Mouse (Mus musculus) adrenal gland, adult 2 months (tissue): ENCODE measurements around the gene Srsf1. TPM values are rescaled to one million over a fixed set of nuclear protein-coding genes. Genes with fewer than 3 reads are reported as not detected.

Experiments used
- DNase-seq: peaks from one replicate; pipeline ENCODE4 v3.0.0; 2021
- long read RNA-seq: library from polyadenylated mRNA; stranded (forward); transcript quantifications from one replicate; pipeline ENCODE4 v2.0.0, GENCODE M21; 2021
- polyA plus RNA-seq: library from polyadenylated mRNA; depleted of rRNA; stranded (reverse); fragments of >200 nt; gene quantifications from 2 replicates; pipeline ENCODE4 v1.2.3, GENCODE M21; 2012; rRNA removed
- total RNA-seq, 2 experiments: library from RNA; stranded (reverse); gene quantifications; 2 replicates each; pipeline ENCODE4 v1.2.3; 2021

The Srsf1 gene
- total RNA-seq (100 to 1,000 TPM; 179 to 252 TPM), polyA plus RNA-seq (210 and 224 TPM in 2 replicates)
- long read RNA-seq, full-length matches to known transcripts, result 16 of 42 reads
- long read RNA-seq, partial matches to known transcripts, result 3 of 42 reads
- long read RNA-seq, other reads (novel, unspliced or antisense), result 23 of 42 reads

DNA sequence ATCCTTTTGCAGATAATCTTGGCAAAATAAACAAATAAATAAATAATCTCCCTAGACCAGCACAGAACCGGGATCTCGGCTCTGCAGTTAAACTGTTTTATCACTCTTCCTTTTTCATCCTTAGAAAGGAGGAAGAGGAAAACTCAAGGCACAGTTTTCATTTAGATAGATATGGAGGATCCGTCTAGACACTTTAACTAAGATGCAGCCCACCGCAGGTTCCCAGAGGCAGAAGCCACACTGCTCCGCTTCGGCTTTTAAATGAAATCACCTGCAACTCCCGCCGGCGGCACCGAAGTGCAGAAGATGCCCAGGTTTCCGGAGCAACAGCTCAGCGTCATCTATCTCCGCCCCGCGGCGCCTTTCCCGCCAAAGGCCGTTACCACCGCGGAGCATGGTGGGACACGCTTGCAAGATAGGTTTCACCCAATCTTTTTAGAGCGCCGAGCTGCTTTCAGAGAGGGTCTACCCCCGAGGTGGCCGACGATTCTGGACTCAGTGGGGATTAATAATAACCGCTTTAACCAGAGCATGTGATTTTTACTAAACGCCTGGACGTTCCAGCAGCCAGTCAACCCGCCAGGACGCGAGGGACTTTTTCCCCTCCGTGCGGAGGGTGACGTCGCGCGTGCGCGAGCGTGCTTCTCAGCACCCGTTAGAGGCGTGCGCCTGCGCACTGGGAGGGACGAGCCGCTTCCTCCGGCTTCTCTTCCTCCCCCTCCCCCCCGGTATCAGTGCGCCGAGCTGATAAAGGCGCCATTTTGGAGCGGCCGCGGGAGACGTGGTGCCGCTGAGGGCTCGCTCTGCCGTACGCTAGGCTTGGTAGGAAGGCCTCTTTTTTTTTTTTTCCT, at the start of gene Srsf1:
Gene Srsf1, plus strand, starts transcription at position 430 of the 851 bp plus-strand sequence.
- DNase-seq, result peak; percentile 99

DNA sequence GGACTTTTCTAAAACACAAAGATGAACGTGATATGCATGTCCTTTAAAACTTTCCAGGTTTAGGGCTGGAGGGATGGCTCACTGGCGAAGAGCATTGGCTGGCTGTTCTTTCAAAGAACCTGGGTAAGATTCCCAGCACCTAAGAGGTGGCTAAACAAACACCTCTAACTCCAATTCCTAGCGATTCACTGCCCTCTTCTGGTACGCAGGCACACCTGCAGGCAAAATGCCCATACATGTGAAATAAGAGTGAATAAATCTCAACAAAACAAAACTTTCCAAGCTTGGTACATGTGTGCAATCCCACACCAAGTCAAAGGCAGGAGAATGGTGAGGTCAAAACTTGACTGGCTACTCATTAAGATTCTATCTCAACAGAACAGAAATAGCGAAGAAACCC, 47.4 kb upstream of the Srsf1 start:
- DNase-seq, result no peak

DNA sequence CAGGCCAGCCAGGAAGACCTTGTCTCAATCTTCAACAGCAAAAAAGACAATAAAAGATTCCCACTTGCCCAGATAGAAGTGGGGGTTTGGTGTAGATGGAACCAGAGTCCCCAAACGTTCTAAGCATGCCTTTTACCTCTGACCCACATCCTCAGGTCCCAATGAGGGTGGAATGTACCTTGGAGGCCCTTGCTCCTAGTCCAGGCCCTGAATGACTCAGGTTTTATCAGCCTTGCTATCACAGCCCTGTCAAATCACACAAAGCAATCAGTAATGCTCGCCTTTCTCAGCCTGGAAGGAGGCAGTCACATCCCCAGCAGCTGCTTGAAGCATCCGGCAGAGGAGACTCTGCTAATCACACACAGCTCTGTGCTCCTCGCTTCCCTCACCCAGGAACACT, 44.4 kb upstream of the Srsf1 start:
- no peak for DNase-seq

DNA sequence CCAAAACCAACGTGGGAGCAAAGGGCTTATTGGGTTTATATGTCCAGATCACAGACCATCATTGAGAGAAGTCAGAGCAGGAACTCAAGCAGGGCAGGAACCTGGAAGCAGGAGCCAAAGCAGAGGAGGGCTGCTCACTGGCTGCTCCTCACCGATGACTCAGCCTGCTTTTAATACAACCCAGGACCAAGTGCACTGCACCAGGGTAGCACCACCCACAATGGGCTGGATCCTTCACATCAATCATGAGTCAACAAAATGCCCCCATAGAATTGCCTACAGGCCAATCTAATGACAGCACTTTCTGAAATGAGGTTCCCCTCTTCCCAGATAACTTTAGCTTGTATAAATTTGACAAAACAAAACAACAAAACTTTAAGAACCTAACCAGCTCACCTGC, 43.0 kb upstream of the Srsf1 start:
- DNase-seq, result no peak

DNA sequence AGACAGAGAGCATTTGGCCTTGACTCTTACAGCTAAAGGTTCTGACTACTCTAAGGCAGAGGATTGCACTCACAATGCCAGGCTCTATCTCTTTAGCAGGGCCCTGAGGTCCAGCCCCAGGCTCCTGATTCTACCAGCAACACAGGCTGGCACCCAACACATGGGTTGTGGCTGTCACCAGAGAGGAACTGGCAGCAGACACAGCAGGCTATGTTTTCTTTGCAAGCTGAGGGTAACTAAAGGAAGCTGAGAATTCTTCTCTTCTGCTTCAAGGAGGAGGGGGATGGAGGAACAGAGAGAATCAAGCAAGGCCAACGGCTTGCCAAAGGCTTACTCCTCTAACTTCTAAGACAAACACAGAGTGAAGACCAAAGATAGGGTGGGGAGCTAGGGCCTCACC, 38.5 kb upstream of the Srsf1 start:
- no peak for DNase-seq

DNA sequence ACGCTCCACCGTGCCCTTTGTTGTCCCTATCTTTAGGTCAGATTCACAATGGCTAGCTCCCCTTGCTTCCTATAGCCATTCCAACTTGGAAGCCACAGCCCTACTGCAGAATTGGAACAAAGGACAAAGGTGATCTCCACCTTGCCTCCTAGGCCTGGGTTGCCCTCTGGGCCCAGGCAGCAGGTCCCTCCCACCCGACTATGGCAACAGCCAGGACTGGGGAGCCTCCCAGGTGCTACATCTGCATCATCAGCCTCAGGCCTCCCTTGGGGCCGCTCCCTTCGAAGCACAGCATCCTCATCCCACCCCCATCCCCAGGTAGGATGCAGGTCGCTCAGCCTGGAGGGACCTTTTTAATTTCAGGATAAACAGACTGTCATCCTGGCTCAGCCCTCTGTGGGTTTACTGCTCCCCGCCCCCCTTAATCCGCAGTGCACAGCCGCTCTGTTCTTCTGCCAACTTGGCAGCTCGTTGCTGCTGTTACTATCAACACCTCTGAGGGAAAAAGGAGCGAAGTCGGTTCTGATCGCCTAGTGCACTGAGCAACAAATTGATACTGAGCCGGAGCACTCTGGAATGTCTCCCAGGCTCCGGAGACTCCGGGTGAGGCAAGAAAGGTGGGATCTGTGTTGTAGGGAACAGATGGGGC, 37.5 kb upstream of the Srsf1 start:
- peak; percentile 6 for DNase-seq

DNA sequence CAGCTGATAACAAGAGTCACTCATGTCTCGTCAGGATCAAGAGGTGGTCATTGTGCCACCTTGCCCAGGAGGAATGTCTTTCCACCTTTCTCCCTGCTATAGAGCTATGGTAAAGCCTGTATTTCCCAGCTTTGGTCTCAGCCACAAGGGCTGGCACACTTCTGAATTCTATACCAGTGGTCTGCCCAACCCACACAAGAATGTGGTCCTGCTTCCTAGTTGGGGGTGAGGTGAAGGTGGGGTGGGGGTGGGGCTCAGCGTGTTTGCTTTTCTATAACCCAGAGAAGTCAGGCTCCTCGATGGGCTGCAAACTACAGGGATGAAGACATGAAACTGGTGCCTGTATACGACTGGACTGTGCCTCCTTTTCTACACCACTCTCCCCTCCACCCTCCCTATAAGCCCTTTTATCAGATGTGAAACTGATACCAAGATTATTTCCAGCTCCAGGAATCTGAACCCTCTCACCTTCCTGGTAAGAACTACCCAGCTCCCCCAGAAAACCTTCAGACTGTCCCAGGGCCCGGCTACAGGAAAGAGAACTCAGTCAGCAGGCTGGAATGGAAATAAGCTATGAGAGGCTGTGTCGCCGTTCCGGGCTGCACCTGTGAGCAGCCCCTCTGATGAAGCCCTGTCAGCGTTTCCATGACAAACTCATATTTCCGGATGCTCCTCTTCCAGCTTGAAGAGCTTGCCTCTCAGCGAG, 35.8 kb upstream of the Srsf1 start:
- DNase-seq, result no peak

DNA sequence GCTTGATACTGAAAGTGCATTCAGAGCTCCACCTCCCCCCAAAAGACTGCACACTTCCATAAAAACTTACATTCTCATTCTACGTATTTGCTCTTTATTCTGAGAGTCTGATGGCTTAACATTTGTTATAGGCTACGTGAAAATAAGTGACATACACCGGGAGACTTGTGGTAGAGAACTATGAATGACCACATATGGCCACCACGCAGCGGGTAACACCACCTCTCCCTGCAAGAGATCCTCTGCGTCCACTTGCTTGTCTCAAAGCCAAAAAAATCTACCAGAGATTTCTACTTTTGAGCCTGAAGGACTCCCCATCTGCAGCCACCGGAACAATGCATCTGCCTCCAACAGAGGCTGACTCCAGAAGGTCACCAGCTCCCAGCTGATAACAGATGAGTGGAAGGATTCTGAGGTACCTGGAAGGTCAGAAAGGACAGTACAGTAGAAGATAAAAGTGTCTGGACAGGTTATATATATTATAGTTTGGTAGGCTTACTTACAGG, 35.2 kb upstream of the Srsf1 start:
- no peak for DNase-seq

DNA sequence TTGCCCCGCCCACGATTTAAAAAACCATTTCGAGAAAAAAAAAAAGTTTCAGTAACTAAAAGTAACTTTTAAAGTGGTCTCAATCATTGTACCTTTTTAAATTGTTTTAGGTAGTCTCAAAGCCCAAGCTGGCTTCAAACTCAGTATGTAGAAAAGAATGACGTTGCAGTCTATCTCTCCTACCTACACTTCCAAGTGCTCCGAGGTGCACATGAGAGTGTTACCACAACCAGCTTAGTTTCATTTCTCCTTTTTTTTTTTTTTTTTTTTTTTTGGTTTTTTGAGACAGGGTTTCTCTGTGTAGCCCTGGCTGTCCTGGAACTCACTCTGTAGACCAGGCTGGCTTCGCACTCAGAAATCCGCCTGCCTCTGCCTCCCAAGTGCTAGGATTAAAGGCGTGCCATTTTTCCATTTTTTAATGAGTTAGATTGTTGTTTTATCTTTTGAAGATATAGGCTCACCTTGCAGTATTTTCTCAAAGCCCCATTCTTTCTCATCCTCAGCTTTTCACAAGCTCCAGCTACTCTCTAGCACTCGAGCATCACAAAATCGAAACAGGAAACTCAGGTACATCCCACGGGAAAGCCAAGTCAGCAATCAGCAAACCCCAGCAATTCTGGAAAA, 34.4 kb upstream of the Srsf1 start:
- DNase-seq, result no peak

DNA sequence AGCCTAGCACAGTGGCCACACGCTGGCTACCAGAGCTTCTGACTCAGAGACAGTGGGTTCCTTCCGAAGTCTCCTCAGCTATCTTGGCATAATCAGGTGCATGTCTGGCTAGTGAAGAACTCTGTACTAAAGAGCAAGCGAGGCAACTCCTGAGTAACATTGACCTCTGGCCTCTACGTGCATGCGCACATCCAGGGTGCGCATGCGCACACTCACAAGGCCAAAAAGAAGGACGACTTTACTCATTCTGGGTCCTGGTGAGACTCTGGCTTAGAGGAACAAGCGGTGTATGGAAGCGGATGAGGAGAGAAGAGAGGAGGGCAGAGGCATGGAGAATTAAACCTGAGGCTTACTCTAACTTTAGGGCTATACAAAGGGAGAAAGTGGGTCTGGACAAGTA, 33.5 kb upstream of the Srsf1 start:
- DNase-seq, result no peak

DNA sequence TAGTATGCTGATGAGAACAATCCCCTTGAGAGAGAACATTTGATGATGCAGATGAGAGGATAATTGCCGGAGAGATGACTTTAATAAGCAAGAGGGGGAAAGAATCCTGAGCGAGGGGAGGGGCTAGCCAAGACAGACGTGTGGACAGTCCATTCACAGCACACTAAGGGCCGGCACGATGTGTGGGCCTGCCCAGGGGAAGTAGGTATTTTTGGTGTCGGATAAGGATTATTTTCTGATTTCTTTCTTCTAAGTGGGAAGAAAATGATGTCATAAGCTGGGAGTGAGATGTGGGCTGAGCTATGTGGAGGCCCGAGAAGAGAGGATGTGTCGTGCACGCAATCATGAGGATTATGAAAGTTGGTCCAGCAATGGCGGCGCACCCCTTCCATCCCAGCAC, 32.0 kb upstream of the Srsf1 start:
- DNase-seq, result no peak

DNA sequence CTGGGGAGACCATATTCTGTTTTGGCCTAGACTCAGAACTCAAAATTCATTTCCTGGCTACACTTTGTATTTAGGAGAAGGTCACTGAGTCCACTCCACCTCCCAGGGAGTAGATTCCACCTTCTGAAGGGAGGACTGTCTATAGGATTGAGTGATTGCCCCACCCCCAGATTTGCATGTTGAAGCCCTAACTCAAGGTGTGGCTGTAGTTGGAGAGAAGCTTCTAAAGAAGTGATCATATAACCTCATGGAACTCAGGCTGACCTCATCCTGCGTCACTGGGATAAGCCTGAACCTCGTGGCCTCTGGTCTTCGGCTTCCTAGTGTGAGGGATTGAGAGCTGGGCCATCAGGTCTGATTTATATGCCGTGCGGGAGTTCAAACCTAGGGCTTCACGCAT, 31.4 kb upstream of the Srsf1 start:
- no peak for DNase-seq

DNA sequence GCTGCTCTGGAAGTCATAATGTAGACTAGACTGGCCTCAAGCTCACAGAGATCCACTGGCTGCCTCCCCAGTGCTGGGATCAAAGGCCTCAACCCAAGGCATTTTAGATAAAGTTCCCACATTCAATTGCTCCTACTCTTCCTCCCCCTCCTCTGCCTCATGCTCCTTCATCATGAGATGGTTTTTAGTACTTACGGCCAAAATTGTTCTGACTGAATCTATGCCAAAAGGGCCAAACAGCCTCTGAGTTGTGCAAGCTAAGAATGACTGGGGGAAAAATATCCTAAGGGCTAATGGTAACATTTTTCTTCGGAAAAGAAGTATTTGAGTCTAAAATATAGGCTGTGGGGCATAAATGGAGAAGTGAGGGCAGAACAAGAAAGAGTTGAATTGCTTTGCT, 23.2 kb upstream of the Srsf1 start:
- no peak for DNase-seq

DNA sequence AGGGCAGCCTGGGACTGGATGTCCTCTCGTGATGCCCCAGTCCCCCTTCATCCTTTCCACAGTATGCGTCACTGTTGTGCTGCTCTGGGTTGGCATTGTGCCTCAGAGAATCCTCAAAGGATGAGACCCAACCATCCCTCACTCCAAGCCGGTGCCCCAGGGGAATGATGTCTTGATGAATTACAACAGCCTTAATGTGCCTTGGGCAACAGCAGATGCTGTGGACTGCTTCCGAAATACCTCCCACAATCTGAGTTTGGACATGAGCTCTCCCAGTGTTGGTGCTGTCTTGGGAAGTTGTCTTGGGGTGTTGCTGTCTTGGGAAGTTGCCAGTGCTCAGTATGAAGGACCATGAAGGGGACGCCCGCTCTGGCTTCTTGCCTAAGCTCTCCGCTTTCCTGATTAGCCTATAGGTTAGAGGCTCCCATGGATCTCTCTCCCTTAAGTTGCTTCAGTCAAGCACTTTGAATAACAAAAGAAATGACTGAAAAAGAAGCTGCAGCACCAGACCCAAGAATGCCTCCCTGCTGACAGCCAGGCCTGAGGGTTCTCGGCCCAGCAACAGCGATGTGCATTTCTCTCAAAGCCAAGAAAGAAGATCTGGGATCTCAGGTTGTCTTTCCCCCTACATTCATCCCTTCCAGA, 19.7 kb upstream of the Srsf1 start:
- no peak for DNase-seq

DNA sequence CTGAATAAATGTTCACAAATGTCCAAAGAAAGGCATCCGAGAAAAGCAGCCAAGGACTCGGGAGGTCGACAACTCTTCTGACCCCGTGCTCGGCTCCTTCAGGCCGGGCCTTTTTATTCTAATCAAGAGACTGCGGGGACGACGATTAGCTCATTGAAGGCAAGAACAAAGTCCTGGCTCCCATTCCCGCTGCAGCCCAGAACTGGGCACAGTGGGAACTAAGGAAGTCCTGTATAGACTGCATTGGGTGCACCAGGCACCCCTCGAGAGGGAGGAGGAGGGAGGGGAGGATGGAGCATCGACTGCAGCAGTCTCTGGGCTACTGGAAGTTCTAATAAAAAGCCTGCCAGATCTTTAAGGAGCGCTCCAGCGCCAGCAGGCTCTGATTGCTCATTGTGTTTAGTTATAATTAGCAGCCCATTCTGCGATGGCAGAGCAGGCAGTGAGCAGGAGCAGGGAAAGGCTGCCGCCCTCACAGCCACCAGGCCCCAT, 18.9 kb upstream of the Srsf1 start:
- DNase-seq, result no peak

DNA sequence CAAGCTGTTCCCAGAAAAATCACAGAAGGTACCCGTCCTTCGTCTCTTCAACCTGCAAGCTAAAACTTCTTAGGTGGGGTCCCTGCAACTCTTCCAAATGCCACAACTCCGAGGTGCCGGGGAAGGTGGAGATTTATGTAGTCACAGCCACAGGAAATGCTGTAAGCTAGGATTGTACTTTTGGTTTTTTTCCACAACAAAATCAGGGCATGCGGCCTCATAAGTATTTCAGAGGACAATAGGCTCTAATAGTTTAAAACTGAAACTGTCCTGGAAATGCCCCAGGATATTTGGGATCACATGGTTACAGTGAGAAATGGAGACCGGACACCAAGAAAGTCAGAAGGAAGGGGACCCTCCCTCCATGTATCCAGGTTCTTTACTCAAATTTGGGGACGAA, 17.0 kb upstream of the Srsf1 start:
- DNase-seq, result no peak

DNA sequence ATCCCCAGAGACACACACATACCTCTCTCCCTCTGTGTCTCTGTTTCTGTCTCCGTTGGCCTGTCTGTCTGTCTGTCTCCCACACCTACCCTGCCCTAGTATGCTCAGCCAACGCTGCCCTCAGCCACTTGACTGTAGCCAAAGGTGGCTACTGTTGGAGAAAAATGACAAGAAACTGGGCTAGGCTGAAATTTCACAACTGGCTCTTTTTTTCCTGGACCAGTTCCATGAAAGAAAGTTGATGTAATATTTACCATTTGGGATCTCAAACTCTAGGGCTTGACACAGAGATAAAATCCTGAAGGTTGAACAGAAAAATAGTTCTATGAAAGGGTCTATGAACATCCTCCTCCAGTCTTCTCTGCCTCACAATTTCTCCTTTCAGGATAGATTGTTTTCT, 16.3 kb upstream of the Srsf1 start:
- DNase-seq, result no peak

DNA sequence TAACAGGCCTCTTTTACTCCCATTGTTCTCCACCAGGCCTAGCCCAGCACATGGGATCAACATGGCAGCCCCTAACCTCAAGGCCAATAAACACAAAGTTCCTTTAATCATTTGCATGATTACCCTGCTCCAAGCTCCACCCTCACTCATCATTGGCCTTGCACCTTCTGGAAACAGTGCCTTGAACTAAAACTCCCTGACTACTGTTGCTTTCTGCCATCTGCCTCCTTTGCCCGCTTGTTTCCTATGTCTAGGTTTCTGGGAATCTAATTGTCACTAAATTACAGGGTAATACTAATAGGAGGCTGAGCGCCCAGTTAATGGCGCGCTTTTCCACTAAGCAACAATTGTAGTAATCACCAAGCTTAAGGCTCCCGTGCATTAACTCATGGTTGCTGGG, 15.4 kb upstream of the Srsf1 start:
- no peak for DNase-seq

DNA sequence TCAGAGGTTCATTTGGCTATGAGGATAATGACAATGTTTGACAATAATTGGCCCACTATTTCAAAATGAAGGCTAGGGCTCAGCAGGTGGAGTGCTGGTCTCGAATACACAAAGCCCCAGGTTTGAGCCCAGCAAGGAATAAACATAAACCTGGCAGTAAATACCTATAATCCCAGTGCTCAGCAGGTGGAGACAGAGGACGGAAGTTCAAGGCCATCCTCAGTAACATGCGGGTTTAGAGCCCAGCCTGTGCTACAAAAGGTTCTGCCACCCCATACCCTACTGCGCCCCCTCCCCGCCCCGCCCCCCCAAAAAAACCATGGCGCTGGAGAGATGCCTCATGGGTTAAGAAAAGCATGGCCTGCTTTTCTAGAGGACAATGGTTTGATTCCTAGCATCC, 11.2 kb upstream of the Srsf1 start:
- DNase-seq, result no peak

DNA sequence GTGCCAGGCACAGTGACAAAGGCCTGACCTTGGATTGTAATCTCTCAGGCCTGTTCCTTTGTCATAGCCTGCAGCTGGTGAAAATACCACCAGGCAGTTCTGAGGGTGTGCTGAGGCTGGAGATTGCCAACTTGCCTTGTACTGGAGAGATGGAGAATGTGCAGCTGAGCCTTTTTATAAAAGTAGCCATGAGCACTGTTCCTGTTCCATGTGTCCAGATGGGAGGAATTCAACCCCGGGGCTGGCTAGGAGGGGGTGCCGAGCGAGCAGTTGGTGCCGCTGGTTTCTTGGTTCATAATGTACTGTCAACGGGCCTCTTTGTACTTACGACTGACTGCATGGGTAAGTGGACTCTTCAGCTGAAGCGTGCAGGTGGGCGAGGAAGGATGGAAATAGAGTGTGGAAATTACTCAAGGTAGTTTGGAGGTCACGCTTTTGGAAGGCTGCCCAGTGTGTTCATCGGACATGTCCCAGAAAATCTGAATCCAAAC, 10.4 kb upstream of the Srsf1 start:
- DNase-seq, result peak; percentile 53

DNA sequence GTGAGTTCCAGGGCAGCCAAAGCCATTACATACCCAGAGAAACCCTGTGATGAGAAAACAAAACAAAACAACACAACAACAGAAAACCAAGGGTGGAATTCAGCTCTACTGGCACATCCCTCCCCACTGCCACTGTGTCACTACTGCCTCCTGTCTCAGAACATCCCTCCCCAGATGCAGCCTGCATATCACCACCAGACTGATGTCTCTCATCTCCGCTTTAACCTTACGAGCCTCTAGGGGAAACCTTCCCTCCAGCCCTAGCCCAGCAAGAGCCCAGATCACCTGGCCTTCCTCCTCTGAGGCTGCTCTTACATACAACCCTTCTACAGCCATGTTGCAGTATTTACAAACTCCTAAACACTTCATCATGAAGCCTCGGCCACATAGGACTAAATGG, 9.8 kb upstream of the Srsf1 start:
- DNase-seq, result no peak
